Mouse (Mus musculus) C2C12 (cell line): Measurements from ENCODE around the gene Pdgfd.

ENCODE experiments used
- CEBPB ChIP-seq: IDR thresholded peaks from one replicate; pipeline ENCODE4 v1.6.1; 2011; ENCODE audit warnings: low read depth, mild to moderate bottlenecking, control low read depth, moderate library complexity
- CTCF ChIP-seq: IDR thresholded peaks from one replicate; pipeline ENCODE4 v1.5.1; 2011; ENCODE audit not compliant: control insufficient read depth, insufficient read depth, insufficient read length
- FOSL1 ChIP-seq: IDR thresholded peaks from one replicate; pipeline ENCODE4 v1.8.0; 2011; ENCODE audit warnings: mild to moderate bottlenecking, low read length; ENCODE audit not compliant: poor library complexity, insufficient read depth, severe bottlenecking
- MAX ChIP-seq: IDR thresholded peaks from one replicate; pipeline ENCODE4 v1.6.1; 2011; ENCODE audit warnings: mild to moderate bottlenecking, control low read depth
- USF1 ChIP-seq: IDR thresholded peaks from one replicate; pipeline ENCODE4 v1.6.1; 2011; ENCODE audit warnings: low read depth, mild to moderate bottlenecking, control low read depth, moderate library complexity

GRCm38 (mm10) chr9:6338344-6338743 is 170.0 kb downstream of the Pdgfd start:
- TF ChIP-seq USF1 (no peak), CTCF (no peak), MAX (no peak), FOSL1 (no peak), CEBPB (no peak)
